Mouse (Mus musculus): ENCODE results near the gene Szrd1. TPM values are rescaled to one million over a fixed set of nuclear protein-coding genes. Genes with fewer than 3 reads are reported as not detected.

Szrd1 gene
- 100 to 1,000 TPM in 1 of 2 experiments, 10 to 100 TPM in 1; 92.4 to 108 TPM for total RNA-seq (2021)

DNA sequence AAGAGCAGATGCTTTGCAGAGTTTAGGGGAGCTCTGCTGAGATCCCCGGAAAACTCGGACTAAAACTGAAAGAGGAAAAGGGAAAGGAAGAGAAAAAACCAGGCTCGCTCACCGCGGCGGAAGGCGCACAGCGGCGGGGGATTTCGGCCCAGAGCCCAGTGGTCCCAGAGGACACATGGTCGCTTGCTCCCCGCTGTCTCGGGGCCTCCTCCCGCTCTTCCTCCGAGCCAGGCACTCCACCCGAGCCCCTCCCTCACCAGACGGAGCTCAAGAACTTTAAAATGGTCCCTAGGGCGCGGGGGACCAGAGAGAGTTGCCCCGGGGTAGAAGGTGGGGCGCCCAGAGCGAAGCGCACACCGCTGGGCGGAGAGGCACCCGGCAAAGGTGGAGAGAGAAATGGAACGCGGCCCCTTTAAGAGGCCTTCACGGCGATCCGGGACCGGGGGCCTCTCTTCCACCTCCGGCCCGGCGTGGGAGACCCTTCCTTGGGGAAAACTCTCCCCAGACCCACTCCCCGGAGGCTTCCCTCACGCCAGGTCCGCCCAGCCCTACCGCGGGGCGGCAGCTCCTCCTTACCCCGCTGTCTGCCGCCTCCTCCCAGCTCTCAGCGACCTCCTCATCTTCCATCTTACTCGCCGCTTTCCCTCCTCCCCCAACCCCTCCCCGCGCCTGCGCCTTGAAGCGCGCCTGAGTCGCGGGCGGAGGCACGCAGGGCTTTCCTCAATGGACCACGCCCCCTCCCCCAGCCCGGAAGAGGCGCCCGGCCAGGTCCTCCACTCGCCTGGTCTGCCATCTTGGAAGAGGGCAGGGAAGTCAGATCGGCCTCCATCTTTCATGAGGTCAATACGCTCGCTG lies at the start of gene Szrd1:
Gene Szrd1 (minus strand): TSS at position 660 of the 855 bp plus-strand sequence.
- peak; percentile 99 for DNase-seq
- intact Hi-C loops (cut with DNase I) = no loop called here

DNA sequence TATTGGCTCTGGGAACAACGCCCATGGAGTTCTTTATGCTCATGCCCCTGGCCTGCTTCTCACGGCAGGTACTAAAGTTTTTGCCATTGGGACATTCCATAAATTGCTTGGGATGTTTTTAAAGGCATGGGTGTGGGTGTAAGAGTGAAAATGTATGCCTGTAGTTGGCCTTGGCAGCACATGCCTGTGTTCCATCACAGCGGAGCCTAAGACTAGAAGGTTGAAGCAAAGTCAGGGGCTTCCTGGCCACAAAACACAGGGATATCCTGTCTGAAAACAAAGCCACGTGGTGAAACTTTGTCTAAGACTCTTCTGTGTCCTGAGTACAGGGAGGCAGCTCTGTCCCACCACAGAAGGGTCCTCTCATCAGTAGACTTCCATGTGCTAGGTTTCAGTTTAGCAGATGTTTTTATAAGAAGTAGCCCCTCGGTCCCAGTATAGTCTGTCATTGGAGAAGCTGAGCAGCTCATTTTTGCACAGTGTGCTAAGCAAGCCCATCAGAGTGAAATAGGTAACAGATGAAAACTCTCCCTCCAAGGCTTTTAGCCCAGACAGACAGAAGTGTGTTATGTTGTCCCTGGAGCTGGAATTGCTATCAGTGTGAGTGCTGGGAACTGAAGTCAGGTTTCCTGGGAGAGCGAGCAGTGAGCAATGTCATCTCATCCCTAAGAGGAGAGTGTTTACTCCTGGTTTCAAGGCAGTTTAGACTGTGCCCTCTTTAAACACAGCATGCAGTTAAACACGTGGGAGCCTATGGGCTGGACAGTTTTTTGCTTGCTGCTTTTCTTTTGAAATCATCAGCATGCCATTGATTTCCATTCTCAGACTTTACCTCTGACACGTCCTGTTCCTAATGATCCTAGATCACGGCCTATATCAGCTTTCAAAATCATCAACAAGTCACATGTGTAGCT lies 47.6 kb upstream of the Szrd1 start:
- intact Hi-C loops (cut with DNase I) = no loop called here
- no peak for DNase-seq

DNA sequence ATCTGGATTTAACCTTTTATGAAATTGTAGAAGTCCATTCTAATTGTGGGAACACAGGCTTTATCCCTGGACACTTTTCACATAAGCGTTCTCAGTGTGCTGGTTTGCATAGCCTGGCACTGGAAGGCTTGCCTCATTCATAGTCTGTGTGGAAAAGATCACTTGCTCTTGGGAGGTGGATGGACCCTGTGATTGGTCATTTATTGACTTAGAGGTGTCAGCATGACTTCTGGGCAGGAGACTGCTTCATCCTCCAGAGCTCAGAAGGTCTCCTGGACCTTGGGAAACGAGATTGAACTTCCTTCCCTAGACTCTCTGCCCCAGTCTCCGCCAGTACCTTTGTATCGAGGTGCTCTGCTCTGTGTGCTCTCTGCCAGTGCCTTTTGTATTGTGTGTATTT lies 44.9 kb upstream of the Szrd1 start:
- intact Hi-C loops (cut with DNase I) = no loop called here
- DNase-seq = no peak

DNA sequence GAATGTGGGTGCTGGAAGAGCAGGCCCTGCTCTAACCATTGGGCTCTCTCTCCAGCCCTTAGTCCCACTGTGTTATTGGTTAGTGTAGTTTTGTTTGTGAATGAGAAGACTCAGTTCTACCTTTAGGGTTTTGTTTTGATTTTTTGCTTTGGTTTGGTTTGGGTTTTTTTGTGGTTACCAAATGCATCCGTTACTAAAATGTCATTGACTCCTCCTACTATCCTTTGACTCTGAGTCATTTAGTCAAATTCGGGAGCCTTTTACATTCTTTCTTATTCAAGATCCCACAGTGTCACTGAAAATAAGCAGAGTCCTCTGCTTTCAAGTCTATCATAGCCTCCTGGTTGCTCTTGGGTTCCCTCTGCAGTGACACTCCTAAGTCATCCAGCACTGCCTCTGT lies 44.4 kb upstream of the Szrd1 start:
- intact Hi-C loops (cut with DNase I) = no loop called here
- DNase-seq = no peak

DNA sequence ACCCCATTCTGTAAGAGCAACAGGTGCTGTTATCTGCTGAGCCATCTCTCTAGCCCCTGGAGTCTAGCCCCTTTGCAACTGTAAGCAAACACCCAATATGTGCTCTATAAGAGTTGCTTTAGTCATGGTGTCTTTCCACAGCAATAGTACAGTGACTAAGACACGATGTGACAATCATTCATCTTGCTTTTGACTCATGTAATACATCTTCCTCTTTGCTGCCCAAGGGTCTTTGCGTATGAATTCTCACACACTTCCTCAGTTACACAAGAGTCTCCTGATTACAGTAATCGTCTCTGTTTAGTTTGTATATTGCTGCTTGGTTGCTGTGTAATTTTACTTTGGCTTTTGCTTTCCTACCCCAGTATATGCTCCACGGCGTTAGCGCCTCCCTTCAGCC lies 42.4 kb upstream of the Szrd1 start:
- no peak for DNase-seq
- intact Hi-C loops (cut with DNase I) = no loop called here

DNA sequence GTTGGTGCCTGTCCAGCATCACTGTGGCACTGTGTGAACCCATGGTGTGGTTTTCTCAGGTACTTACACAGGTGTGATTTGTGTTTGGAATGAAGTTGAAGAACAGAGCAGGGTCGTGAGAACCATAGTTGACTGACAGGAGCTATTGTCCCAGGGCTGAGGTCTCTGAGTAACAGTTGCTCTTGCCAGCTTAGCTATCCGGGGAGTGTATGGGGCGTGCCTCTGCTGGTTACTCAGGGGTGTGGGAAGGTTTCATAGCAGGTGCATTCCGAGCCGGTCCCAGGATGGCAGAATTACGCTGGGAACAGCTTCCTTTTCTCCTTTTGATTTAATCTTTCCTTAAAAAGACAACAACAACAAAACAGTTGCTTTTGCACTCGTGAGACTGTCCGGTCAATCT lies 41.3 kb upstream of the Szrd1 start:
- DNase-seq = no peak

DNA sequence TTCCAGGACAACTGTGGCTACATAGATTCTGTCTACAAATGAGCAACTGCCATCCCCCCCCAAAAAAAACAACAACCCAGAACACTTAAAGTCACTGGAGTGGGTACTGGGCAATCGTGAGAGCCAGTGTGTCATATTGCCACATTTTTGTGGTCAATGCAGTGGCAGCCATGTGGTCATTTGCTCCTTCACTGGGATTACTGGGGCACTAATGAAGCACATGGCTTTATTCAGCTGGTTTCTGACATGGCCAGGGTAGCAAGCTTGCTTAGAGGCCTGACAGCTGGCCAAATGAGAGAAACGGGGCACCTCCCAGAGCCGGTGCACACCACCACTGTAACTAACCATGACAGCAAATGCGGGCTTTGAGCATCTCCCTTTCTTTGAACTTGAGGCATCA lies 38.9 kb upstream of the Szrd1 start:
- no peak for DNase-seq
- intact Hi-C loops (cut with DNase I) = no loop called here

More for the DNA sequence above, 41.3 kb upstream of the Szrd1 start:
- intact Hi-C loops (cut with DNase I) = no loop called here

DNA sequence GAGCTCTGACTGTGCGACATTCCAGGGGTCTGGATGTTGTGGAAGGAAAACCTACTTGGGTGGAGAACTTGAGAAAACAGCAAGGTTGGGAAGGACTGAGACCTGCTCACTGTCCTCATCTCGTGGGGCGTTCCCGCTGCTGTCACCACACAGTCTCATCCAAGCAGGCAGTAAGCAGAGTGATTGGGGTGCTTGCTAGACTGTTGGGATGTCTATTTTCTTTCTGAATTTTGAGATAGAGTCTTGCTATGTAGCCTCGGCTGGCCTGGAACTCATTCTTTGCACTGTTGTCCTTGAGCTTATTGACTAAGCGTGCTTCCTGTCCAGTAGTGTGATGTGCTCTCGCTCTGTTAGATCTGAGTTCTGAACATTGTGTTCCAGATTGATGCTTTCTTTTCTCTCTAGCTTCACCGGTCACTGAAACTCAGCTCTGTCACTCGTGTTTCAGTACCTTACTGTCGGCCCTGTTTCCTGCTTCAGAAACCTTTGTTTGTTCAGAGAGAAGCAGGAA lies 36.8 kb upstream of the Szrd1 start:
- DNase-seq = no peak
- intact Hi-C loops (cut with DNase I) = no loop called here

DNA sequence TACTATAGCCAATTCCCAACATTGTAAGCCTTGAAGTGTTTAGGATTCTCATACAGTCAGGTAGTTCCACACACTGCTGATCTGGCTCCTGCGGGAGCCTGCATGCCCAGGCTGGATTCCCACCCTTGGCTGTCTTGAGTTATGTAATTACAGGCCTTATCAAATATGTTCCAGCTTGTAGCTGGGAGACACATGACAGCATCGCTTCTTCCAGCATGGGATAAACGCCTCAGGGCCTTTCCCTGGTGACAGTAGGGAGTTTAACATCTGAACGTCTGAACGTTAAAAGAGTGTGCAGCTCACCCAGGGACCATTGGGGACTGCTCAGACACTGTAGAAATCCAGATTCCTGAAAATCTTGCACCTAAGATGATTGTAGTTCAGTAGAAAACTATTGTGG lies 36.2 kb upstream of the Szrd1 start:
- DNase-seq = peak; percentile 27 to 38
- intact Hi-C loops (cut with DNase I) = no loop called here

DNA sequence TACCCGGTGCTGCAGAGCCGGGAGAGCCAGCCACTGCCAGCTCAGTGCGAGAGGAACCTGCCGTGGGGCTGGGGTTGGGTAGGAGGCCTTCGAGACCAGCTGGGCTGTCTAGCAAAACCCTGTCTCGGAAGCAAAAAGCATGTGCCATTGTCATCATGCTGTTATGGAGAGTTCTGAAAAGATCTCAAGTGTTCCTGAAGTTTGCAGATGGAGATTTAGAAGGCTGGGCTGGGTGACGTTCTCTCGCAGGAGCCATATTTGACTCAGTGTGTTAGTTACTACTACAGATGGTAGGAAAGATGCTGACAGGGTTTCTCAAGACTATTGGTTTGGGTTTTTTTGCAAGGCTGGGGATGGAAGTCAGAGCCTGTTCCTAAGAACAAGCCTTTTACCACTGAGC lies 32.5 kb upstream of the Szrd1 start:
- DNase-seq = no peak
- intact Hi-C loops (cut with DNase I) = no loop called here

DNA sequence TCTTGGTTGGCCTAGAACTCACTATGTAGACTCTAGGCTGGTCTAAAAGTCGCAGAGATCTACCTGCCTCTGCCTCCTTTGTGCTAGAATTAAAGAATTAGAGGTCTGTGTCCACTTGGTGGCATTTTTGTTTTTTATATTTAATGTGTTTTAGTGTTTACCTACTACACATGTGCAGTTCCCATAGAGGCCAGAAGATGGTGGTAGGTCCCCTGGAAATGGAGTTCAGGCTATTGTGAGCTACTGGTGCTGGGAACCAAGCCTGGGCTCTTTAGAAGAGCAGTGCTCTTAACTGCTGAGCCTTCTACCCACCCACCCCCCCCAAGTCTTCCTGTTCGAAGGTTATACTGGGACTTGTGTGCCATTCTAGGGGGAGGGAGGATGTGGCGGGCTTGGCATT lies 27.6 kb upstream of the Szrd1 start:
- no peak for DNase-seq
- intact Hi-C loops (cut with DNase I) = no loop called here

DNA sequence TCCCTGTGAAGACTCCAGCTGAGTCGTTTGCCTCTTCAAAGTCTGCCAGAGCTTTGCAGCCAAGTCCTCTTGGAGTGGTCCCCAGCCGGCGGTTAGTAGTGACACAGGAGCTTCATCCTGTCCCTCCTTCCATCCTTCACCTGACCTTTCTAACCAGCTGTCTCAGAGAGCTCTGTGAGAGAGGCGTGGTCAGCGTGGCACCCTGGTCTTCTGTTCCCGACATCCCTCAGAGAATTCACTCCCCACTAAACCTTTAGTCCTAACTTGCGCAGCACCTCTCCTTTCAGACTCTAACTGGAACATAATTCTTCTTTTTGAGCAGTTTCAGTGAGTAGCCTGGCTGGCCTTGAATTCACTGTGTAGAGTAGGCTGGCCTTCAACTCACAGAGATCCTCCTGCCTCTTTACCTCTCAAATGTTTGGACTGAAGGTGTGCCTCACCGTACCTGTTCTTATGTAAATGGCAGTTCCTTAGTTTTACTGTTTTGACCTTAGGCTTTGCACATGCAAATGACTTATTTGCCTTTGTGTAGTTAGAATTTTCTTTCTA lies 26.2 kb upstream of the Szrd1 start:
- DNase-seq = no peak
- intact Hi-C loops (cut with DNase I) = no loop called here

DNA sequence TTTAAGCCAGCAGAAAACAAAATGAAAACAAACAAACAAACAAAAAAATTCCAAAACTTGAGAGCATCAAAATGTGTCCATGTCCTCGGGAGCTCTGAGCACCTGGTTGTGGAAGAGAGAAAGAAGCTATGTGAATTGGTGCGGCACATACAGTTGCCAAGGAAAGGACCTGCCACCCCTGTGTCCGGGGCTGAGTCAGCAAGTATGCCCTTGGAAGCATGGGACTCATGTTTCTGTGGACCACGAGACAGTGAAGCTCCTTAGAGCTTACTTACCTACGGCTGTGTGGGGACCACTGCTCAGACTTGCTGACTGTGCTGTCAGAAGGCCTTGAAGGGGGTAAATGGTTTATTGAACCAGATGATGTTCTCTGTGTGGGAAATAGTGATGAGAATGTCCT lies 24.2 kb upstream of the Szrd1 start:
- intact Hi-C loops (cut with DNase I) = no loop called here
- DNase-seq = no peak

DNA sequence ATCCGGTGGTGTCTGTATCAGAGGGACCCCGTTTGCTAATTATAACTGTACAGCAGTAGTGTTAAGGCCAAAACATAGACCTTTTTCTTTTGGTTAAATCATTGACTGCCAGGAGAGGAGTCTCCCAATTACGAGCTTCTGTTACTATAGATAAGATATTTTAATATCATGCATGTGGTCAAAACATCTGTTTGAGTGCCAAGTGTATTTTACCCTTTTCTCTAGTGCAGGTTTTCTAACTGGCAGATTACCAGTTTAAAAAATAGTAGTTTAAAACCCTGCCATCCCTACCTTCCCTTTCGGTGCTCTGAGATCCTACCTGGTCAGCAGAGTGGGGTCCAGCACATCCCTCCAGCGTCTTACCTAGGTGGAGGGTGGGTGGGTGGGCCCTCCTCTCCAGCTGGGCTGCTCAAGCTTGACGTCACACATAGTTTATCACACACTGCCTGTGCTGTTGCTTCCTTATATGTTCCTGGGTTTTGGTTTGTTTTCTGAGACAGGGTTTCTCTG lies 22.2 kb upstream of the Szrd1 start:
- DNase-seq = no peak
- intact Hi-C loops (cut with DNase I) = no loop called here

DNA sequence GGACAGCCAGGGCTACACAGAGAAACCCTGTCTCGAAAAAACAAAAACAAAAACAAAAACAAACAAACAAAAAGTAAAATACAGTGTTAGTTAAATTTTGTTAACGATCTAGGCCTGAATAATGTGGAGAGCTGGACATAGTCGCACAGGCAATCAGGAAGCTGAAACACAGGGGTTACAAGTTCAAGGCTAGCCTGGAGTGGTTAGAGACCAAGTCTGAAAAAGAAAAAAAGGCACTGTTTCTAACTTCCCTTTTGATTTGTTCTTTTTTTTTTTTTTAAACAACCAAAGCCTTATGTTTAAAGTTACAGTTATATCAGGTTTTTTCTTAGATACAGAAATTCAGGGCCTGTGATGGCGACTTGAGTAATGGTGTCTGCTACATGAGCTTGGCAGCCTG lies 20.6 kb upstream of the Szrd1 start:
- intact Hi-C loops (cut with DNase I) = no loop called here
- no peak for DNase-seq

DNA sequence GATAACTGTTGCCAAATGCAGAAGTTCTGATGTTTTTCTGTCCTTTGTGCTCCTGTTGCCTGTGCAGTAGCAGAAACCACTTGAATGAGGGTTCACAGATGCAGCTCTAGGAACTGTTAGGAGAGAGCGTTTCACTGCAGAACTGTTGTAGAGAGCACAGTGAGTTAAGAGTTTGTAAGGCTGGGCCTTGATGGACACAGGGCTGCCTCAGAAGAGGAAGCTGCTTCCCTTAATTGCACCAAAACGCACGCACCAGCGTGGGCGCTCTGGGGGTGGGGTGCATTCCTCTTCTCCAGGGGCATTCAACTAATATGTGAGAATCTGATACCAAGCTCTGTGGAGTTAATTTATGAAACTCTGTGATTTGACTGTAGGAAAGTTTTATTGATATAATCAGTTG lies 20.1 kb upstream of the Szrd1 start:
- no peak for DNase-seq
- intact Hi-C loops (cut with DNase I) = no loop called here

DNA sequence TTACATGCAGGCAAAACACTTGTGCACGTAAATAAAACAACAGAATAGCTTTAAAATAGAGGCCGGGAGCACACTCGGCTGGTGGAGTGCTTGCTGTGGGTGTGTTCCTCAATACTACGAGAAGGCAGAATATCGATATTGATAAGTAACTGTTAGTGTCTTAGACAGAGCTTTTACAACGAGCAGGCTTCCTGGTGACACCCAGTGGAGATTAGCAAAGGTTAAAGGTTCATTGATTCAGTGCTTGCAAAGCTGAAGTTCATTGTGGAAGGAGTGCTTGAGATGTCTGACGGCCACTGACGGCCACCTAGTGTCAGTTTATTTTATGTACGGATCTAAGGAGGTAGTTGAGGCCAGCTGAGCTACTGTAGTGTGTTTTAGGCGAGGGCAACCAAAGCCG lies 19.5 kb upstream of the Szrd1 start:
- intact Hi-C loops (cut with DNase I) = no loop called here
- no peak for DNase-seq

DNA sequence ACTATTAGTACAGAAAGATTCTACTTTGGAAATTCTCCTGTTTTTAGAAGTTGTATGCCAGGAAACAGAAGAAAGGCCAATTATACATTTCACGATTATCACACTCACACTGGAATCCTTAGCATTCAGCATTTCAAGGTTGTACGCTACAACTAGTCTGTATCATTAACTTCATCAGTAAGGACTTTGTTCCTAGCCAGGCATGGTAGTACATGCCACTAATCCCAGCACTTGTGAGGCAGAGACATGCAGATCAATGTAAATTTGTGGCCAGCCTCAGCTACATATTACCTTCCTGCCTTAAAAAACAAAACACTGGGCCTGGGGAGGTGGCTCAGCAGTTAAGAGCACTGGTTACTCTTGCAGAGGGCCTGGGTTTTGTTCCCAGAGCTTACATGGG lies 19.0 kb upstream of the Szrd1 start:
- DNase-seq = no peak
- intact Hi-C loops (cut with DNase I) = no loop called here

DNA sequence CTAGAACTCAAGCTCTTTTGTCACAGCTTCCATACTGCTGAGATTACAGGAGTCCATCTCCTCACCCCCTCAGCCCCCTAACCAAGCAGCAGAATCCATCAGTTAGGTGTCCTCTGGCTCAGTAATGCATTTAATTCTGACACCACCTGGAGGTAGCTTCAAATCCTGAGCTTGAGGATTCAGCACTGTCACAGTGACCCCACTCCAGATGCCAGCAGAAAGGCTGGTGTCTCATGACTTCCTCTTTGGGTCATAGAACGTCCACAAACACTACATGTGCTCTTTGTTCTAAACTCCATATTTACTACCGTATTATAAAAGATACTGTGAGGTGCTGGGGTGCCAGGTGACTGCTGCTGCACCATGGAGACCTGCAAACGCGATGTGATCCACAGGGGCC lies 17.9 kb upstream of the Szrd1 start:
- intact Hi-C loops (cut with DNase I) = no loop called here
- DNase-seq = no peak

DNA sequence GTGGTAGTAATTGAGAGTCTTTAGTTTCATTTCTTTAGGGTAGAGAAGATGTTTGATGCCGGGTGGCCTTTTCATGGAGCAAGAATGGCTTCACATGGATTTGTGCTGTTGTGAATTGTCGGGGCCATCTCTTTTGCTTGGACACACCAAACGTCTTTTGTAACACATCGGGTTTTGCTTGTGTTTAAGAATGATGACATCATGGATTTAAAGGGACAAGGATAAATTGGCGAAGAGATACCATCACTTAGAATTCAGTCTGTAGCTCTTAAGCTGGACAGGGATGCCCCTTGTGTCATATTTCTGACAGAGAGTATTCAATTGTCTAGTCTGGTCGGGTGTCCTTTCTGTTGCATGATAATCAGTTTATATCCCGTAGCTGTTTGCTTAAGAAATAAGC lies 9.5 kb upstream of the Szrd1 start:
- DNase-seq = no peak
- intact Hi-C loops (cut with DNase I) = loop anchor here (10.0 kb wide), 1 partner anchor 396 kb away; no protein-coding TSS in a partner anchor
